Mouse (Mus musculus): ENCODE measurements around the gene Pole3.
"Not testable (repeated sequence)": the region's sequence is repeated elsewhere in the genome, so short reads cannot be mapped to it uniquely, and the experiment has no call there.

Pole3 gene

DNA sequence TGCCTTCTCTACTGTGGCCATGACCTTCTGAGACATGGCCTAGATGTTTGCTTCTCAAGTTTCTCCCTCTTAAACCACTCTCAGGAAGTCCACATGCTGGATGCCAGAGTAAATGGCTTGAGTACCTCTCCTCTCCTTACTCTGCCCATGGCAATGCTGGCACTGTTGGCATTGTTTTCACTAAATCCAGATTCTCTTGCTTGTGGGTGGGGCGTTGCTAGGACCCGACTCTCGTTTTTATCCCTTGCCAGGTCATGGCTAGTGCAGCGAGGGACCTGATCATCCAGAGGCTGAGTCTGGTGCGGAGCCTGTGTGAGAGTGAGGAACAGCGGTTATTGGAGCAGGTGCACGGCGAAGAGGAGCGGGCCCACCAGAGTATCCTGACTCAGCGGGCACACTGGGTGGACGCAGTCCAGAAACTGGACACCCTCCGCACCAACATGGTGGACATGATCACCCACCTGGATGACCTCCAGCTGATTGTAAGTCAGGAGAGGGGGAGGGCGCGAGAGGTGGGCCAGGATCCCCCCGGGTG is 38.6 kb downstream of the Pole3 start:
- DNase-seq: no peak

GRCm38 (mm10) chr4:62485450-62486161 is 39.3 kb downstream of the Pole3 start:
- no peak for DNase-seq

- no peak for DNase-seq
Observed at GRCm38 (mm10) chr4:62484928-62485327, 39.9 kb downstream of the Pole3 start.

- DNase-seq: peak; percentile 58 to 69
Observed at GRCm38 (mm10) chr4:62480709-62481605, 43.9 kb downstream of the Pole3 start.

- DNase-seq: peak; percentile 70 to 71
Observed at GRCm38 (mm10) chr4:62479937-62480708, 44.7 kb downstream of the Pole3 start, which contains the start of gene Bspry. Bspry (plus strand) TSS chr4:62480053.

- not testable (repeated sequence) for DNase-seq
Observed at GRCm38 (mm10) chr4:62479593-62479936, 45.3 kb downstream of the Pole3 start.

DNA sequence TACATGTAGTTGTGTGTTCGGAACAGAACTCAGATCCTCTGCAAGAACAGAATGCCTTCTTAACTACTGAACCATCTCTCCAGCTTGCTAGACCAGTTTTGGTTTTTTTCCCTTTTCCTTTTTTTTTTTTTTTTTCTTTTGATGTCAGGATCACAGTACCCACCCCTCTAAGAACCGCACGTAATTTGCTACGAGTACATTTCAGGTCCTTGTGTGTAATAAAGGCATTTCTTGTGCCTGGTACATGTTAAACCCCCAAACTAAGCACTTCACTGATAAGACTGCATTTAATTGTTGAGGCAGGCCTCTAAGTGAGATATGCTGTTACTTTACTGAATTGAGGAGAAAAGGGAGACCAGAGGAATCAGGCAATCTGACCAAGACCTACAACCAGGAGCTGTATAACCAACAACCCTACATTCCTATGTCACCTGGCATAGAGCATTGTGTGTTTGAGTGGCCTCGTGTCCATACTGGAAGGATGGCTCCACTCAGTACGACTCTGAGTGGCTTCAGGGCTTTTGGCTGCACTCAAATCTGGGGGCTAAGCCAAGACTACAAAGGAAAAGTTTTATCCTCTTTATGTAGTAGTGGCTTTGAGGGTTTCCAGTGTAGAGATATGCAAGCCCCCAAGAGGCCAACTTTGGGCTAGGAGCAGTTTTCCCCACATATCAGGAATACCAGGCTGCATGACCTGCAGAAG is 47.2 kb downstream of the Pole3 start:
- DNase-seq: no peak

- no peak for DNase-seq
Observed at GRCm38 (mm10) chr4:62475793-62476192, 49.1 kb downstream of the Pole3 start.

DNA sequence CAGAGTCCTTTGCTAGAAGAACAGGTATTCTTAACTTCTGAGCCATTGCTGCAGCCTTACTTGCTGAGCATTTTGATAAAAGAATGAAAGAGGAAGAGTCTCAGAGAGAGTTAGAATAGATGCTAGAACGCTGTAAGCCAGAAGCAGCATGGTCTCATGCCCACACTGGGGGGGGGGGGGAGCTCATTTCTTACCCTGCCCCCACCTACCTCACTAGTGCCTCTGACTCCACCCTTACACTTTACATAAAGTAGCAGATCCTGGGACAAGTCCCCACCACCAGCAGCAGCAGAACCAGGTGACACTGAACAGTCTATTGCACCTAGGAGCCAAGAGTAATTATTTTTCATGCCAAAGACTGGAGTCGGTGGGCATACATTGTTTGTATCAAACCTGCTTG is 49.7 kb downstream of the Pole3 start:
- no peak for DNase-seq
